Mouse (Mus musculus): Measurements from ENCODE around the gene Pecr. TPM values are rescaled to one million over a fixed set of nuclear protein-coding genes. Genes with fewer than 3 reads are reported as not detected.
"Not testable (repeated sequence)": the region's sequence is repeated elsewhere in the genome, so short reads cannot be mapped to it uniquely, and the experiment has no call there.

Pecr gene
- polyA plus RNA-seq, 1 experiment from 2014 or later: 35.8 TPM

DNA sequence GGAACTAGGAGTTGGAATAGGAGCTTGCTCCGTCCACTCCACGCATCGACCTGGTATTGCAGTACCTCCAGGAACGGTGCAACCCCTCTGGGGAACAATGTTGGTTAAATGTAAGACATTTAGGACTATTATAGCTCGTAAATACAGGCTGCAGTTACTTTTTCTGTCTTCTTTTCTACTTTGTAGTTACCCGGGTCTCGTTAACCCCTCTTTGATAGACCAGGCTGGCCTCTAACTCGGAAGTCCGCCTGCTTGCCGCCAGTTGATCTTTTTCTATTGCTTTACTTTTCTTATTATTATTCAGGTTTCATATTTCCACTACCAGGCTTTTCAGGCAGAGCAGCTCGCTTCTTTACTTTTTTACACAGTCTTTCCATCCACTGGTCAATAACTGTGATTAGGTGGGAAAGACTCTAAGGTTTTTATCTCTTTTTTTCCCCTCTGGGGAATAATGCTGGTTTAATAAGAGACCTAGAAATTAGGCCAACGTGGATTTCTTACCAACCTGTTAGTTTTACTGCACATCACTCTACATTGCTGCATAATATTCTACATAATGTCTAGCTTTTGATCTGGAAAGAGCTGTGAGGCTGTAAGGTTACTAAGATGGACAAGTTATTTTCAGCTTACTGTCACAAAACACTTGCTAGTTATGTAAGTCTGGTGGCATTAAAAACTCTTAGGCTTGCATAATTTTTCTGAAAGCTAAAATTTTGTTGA is 39.6 kb downstream of the Pecr start:
- 0% methylated on average over 12 of the region's 12 CpGs for WGBS

DNA sequence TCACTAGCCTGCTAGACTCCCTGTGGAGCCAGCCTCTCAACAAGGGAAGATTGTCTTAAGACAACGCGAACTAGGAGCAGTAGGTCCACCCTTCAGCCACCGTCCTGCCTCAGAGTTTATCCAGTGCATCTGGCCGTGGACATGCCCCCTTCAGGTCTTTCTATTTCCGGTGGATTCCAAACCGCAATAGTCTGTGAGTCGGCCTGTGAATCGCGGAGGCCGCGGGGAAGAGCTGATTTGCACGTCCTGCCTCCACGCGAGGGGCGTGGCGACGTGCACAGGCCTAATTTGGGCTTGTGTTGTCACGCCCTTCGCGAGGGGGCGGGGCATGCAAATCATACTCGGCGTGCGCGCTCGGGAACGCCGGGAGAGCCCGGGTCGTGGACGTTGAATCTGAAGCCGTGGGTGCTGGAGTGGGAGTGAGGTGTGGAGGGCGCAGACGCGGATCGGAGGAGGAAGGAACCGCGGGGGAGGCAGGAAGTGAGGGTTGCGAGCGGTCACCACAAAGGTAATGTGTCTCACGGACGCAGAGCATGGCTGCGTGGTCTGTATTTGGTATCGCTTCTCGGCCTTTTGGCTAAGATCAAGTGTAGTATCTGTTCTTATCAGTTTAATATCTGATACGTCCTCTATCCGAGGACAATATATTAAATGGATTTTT is 40.3 kb downstream of the Pecr start:
- Histone ChIP-seq H3K4me1 (no peaks in the 10 kb centered on the region), H3K9me3 (no peaks in the 10 kb centered on the region), H3K9ac (peak overlapping the region; percentile 78), H3K4me2 (replicated peaks) (peak overlapping the region; percentile 64), H3K4me3 (peak overlapping the region; percentile 46), H3K36me3 (no peaks in the 10 kb centered on the region), H3K27me3 (no peaks in the 10 kb centered on the region), H3K27ac (peak overlapping the region; percentile 98)
- WGBS: under 1% methylated on average over 47 of the region's 47 CpGs
- peak; percentile 94 for ATAC-seq (ENCODE audit: low FRiP score, low read depth)

More for the DNA sequence above, 39.6 kb downstream of the Pecr start:
- peak overlapping the region; percentile 64 for H3K4me2 ChIP-seq (replicated peaks)
- peak; percentile 86 for ATAC-seq (ENCODE audit: low FRiP score, low read depth)
- H3K4me1 ChIP-seq: no peaks in the 10 kb centered on the region
- no peak overlapping the region for H3K9ac ChIP-seq
- H3K9me3 ChIP-seq: no peaks in the 10 kb centered on the region
- no peaks in the 10 kb centered on the region for H3K36me3 ChIP-seq
- no peaks in the 10 kb centered on the region for H3K27me3 ChIP-seq
- H3K27ac ChIP-seq: peak overlapping the region; percentile 98; the same call in 1 of the 2 replicates
- H3K4me3 ChIP-seq: peak overlapping the region; percentile 46

DNA sequence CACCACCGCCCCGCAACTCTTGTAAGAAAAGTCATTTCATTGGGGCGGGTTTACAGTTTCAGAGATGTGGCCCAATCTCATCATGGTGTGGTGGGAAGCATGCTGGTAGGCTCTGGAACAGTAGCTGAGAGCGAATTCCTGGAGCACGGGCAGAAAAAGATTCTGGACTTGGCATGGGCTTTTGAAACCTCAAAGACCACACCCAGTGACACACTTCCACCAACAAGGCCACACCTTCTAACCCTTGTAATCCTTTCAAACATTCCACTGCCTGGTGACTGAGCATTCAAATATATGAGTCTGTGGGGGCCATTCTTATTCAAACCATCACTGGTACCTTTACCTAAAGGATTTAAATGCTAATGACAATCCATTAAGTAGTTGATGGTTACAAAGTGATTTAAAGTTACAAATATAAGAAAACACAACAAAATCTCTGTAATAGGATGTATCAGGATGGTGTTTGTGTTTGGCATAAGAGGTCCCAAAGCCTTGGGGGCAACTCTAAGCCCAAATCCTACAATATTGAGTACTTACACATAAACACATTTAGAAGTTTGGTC is 41.5 kb downstream of the Pecr start:
- no peak for ATAC-seq (ENCODE audit: low FRiP score, low read depth)
- 91% methylated on average over 5 of the region's 5 CpGs for WGBS
- Histone ChIP-seq H3K4me2 (replicated peaks) (no peak overlapping the region), H3K27ac (no peak overlapping the region), H3K9ac (no peak overlapping the region), H3K4me3 (no peak overlapping the region), H3K9me3 (no peaks in the 10 kb centered on the region), H3K36me3 (no peaks in the 10 kb centered on the region), H3K4me1 (peaks cover 8% of the 10 kb centered on the region; the same call in 1 of the 2 replicates), H3K27me3 (no peaks in the 10 kb centered on the region)

DNA sequence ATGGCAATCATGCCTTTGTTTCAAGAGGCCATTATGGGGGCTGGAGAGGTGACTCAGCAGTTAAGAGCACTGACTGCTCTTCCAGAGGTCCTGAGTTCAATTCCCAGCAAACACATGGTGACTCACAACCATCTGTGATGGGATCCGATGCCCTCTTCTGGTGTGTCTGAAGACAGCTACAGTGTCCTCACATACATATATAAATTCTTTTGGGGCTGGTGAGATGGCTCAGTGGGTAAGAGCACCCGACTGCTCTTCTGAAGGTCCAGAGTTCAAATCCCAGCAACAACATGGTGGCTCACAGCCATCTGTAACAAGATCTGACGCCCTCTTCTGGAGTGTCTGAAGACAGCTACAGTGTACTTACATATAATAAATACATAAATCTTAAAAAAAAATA is 45.0 kb downstream of the Pecr start:
- H3K27ac ChIP-seq; H3K9ac ChIP-seq; H3K36me3 ChIP-seq; H3K4me2 ChIP-seq (replicated peaks); H3K4me3 ChIP-seq; H3K9me3 ChIP-seq; ATAC-seq (ENCODE audit: low FRiP score, low read depth): not testable (repeated sequence)
- WGBS: 84% methylated on average over 3 of the region's 3 CpGs
- Histone ChIP-seq H3K27me3 (peaks cover 13% of the 10 kb centered on the region), H3K4me1 (peaks cover 13% of the 10 kb centered on the region; the same call in 1 of the 2 replicates)

DNA sequence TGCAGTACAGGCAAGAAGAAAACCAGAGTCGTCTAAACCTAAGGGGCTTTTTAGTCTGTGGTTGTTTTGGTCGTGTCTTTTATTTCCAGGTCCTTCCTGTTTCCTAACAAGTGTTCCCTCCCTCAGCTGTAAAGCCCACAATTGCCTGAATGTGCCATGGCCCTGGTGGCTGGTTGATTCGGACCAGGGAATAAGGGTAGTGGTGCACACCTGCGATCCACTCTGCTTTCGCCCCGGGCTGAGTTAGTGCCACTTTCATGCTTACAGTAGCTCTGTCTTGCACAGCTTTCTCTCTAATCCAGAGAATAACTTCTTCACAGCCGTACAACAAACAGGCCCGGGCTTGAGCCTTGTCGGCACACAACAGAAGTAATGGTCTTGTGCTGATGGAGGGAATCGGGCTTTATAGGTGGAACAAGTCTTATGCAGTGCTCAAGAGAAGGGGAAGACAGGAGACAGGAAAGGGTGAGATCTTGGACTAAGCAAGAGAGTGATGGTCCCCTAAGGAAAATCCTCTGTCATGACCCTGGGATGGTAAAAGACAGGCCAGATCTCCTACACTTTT is 46.0 kb downstream of the Pecr start:
- Histone ChIP-seq H3K27ac (no peak overlapping the region), H3K4me3 (no peak overlapping the region), H3K4me1 (peaks cover 13% of the 10 kb centered on the region; the same call in 1 of the 2 replicates), H3K4me2 (replicated peaks) (peak overlapping the region; percentile 53), H3K9ac (0 out of 2 replicates have a peak overlapping the region, but pooled peaks have one; percentile 19), H3K9me3 (no peaks in the 10 kb centered on the region), H3K36me3 (no peaks in the 10 kb centered on the region), H3K27me3 (peaks cover 13% of the 10 kb centered on the region)
- ATAC-seq (ENCODE audit: low FRiP score, low read depth): no peak
- 53% methylated on average over 10 of the region's 10 CpGs for WGBS

DNA sequence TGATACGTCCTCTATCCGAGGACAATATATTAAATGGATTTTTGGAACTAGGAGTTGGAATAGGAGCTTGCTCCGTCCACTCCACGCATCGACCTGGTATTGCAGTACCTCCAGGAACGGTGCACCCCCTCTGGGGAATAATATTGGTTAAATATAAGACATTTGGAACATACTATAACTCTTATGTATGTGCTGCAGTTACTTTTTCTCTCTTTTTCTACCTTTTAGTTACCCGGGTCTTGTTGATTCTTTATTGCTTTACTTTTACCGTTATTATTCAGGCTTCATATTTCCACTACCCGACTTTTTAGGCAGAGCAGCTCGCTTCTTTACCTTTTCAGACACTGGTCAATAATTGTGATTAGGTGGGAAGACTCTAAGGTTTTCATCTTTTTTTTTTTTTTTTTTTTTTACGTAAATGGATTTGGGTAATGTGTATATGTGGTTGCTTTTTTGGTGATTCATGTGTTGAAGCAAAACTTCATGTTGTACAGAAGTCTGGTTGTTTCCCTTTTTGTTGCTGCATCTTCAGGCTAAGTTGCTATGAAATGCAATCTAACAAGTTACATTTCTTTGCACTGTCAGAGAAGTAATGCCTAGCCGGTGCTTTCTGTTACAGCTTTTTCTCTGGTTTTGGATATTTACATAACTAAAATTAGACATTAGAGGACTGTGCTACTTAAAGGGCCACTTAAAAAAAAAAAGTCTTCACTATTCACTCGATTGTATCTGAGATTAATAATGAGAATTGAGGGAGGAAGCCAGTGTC is 46.9 kb downstream of the Pecr start:
- Histone ChIP-seq H3K4me2 (replicated peaks) (peak overlapping the region; percentile 53), H3K9me3 (no peaks in the 10 kb centered on the region), H3K4me1 (peaks cover 13% of the 10 kb centered on the region; the same call in 1 of the 2 replicates), H3K27ac (no peak overlapping the region), H3K36me3 (no peaks in the 10 kb centered on the region), H3K9ac (no peak overlapping the region), H3K27me3 (peaks cover 13% of the 10 kb centered on the region), H3K4me3 (peak overlapping the region; percentile 31)
- 4% methylated on average over 13 of the region's 13 CpGs for WGBS
- ATAC-seq (ENCODE audit: low FRiP score, low read depth): peak; percentile 80; the same call in 1 of the 2 replicates

DNA sequence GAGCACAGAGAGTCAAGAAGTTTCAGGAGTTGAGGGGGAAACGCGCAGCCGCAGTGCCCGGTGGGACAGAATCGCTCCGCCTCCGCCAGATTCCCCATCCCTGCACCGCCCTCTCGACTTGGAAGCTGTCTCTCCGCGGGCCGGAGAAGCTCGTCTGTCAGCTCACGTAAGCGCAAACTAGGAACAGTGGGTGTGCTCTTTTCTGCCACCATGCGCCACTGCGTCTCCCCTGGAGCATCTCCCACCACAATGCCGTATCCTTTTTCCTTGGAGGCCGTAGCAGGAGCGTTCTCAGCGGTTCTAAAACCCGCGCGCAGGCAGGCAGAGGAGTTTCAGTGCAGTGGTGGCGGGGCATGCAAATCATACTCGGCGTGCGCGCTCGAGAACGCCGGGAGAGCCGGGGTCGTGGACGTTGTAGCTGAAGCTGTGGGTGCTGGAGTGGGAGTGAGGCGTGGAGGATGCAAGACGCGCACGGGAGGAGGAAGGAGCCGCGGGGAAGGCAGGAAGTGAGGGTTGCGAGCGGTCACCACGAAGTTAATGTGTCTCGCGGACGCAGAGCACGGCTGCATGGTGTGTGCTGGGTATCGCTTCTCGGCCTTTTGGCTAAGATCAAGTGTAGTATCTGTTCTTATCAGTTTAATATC is 47.6 kb downstream of the Pecr start:
- Histone ChIP-seq H3K9ac (peak overlapping the region; percentile 68), H3K4me1 (peaks cover 13% of the 10 kb centered on the region; the same call in 1 of the 2 replicates), H3K4me3 (peak overlapping the region; percentile 64), H3K27ac (peak overlapping the region; percentile 64), H3K4me2 (replicated peaks) (peak overlapping the region; percentile 71), H3K27me3 (peaks cover 13% of the 10 kb centered on the region)
- not testable (repeated sequence) for H3K9me3 ChIP-seq, H3K36me3 ChIP-seq
- under 1% methylated on average over 37 of the region's 50 CpGs for WGBS
- ATAC-seq (ENCODE audit: low FRiP score, low read depth): peak; percentile 84

DNA sequence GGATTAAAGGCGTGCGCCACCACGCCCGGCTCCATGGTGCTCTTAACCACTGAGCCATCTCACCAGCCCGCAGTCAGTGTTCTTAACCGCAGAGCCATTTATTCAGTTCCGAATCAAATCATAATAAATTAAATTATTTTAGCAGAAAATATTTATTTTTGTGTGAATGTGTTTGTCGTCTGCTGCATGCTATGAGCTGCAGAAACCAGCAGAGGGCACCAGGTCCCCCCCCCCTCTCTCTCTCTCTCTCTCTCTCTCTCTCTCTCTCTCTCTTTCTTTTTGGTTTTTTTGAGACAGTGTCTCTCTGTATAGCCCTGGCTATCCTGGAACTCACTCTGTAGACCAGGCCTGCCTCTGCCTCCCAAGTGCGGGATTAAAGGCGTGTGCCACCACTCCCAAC is 51.5 kb downstream of the Pecr start:
- 71% methylated on average over 10 of the region's 10 CpGs for WGBS

DNA sequence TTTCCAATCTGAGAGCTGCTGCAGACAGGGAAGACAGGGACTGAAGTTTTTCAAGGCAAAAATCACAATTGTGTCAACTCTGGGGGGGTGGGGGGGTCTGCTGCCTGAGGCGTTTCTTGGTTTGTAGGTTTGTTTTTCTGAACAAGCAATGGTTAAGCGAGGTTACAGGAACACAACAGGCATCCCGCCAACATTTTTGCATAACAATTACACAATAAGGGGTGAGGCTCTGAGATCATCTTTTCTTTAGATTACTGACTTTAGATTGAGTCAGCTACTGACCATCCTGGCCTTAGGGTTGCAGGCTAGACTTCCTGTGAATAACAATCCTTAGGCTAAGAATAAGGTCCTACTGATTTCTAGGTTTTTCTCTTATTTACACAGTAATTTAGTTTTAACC is 55.1 kb downstream of the Pecr start:
- Histone ChIP-seq H3K27me3 (peaks cover 18% of the 10 kb centered on the region), H3K36me3 (no peaks in the 10 kb centered on the region), H3K4me2 (replicated peaks) (no peak overlapping the region), H3K9ac (no peak overlapping the region), H3K9me3 (no peaks in the 10 kb centered on the region), H3K4me3 (no peak overlapping the region), H3K27ac (no peak overlapping the region), H3K4me1 (peaks cover 8% of the 10 kb centered on the region; the same call in 1 of the 2 replicates)
- ATAC-seq (ENCODE audit: low FRiP score, low read depth): no peak
- WGBS: 40% methylated on average over 3 of the region's 3 CpGs

More for the DNA sequence above, 51.5 kb downstream of the Pecr start:
- not testable (repeated sequence) for H3K4me3 ChIP-seq; H3K4me1 ChIP-seq; ATAC-seq (ENCODE audit: low FRiP score, low read depth); H3K36me3 ChIP-seq; H3K9ac ChIP-seq; H3K9me3 ChIP-seq; H3K27ac ChIP-seq; H3K4me2 ChIP-seq (replicated peaks)
- peaks cover 13% of the 10 kb centered on the region for H3K27me3 ChIP-seq

DNA sequence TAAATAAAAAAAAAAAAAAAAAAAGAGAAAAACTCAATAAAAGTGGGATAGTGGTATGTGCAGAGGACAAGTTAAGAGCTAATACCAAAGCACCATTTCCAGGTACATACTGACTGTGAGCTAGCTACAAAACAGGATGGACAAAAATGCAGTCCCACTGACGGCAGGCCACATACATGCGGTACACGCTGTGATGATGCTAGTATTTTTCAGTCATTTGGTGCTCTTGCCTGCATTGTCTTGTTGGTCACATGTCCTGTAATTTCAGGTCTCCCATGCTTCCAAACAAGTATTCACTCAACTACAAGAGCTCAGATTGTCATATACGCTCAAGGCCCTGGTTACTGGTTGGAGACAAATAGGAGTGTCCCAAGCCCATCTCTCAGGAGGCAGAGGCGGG is 56.6 kb downstream of the Pecr start:
- Histone ChIP-seq H3K36me3 (no peaks in the 10 kb centered on the region), H3K27ac (no peak overlapping the region), H3K4me1 (peaks cover 8% of the 10 kb centered on the region; the same call in 1 of the 2 replicates), H3K4me3 (no peak overlapping the region), H3K9ac (no peak overlapping the region), H3K9me3 (no peaks in the 10 kb centered on the region), H3K27me3 (peaks cover 29% of the 10 kb centered on the region), H3K4me2 (replicated peaks) (no peak overlapping the region)
- ATAC-seq (ENCODE audit: low FRiP score, low read depth): no peak
- 87% methylated on average over 5 of the region's 5 CpGs for WGBS

DNA sequence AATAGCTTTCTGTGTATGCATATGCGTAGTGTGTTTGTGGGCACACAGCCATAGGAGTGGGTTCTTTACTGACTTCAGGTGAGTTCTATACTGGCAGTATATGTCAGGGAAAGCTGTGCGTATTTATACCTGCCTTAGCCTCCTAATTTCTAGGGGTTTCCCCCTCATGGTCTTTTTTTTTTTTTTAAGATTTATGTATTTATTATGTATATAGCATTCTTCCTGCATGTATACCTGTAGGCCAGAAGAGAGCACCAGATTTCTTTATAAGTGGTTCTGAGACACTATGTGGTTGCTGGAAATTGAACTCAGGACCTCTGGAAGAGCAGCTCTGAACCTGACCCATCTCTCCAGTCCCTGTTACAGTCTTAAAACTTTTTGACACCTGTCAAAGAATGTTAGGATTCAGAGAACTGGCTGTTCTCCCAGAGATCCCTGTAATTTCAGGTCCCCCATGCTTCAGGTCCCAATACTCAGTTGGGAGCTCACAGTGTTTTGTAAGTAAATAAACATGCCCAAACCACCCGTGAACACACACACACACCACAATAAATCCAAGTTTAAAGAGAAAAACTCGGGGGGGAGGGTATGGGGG is 57.1 kb downstream of the Pecr start:
- peaks cover 8% of the 10 kb centered on the region; the same call in 1 of the 2 replicates for H3K4me1 ChIP-seq
- H3K27ac ChIP-seq: no peak overlapping the region
- no peak overlapping the region for H3K4me3 ChIP-seq
- ATAC-seq (ENCODE audit: low FRiP score, low read depth): no peak
- no peak overlapping the region for H3K9ac ChIP-seq
- H3K9me3 ChIP-seq: no peaks in the 10 kb centered on the region
- WGBS: 31% methylated on average over 4 of the region's 4 CpGs
- peaks cover 29% of the 10 kb centered on the region for H3K27me3 ChIP-seq
- no peaks in the 10 kb centered on the region for H3K36me3 ChIP-seq
- H3K4me2 ChIP-seq (replicated peaks): no peak overlapping the region
